Mouse (Mus musculus) skeletal muscle tissue, adult 2 months (tissue): ENCODE data around the gene Erbb2.

Source experiments
- DNase-seq: peaks from one replicate; pipeline ENCODE4 v3.0.0-alpha.2; 2012; ENCODE audit warnings: low read depth, low spot score

Gene Erbb2

DNA sequence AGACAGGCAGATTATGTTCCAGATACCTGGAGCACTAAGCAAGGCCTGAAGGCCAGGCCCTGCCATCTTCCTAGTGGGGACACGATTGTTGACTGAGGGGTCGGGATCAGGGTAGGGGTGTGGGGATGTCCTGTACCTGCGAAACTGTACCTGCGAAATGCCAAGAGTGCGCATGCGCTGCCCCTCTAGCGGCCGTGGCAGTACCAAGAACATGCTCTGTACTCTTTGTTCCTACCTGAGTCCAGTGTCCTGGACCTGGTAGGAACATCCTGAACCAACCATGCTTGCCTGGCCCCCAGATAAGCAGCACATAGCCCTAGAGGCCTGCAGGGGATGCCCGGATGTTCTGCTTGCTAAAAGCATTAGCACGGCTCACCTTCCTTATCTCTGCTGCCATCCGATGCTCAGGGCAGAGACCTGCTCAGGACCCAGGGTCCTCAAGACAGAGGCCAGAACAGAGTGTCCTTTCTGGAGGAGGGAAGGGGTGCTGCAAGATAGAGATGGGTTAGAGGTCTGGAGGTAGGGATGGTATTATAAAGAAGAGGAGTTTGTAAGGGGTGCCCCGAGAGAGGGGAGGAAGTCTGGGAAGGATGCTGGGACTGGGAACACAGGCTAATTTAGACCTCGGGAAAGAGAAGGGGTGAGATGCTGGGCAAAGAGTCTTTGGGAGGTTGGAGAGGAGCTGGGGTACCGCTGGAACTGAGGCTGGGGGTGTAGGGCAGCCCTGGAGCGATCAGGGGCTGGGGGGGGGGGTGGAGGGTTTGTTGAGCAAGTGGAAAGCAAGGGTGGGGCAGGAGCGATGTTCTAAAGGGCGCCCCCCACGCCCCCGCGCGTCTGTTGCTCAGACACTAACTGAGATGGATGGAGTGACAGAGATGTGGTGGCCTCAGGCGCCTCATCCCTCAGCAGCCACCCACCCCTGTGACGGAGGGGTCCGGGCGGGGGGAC lies 26.4 kb upstream of the Erbb2 start, which contains the start of gene Pnmt:
Pnmt (plus strand) TSS at position 813 of the 948 bp plus-strand sequence.
- peak; percentile 78 for DNase-seq

DNA sequence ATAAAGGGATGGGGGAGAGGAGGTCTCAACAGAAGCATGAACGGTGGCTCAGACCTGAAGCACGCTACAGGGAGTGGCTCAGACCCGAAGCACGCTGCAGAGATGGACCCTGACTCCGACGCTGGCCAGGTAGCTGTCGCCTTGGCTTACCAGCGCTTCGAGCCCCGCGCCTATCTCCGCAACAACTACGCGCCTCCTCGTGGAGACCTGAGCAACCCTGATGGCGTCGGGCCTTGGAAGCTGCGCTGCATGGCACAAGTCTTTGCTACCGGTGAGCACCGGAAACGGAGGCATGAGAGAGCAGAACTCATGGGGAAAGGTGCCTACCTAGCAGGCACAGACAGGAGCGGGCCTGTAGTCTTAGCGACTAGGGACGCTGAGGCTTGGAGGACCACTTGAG lies 25.7 kb upstream of the Erbb2 start:
- DNase-seq = peak; percentile 57

DNA sequence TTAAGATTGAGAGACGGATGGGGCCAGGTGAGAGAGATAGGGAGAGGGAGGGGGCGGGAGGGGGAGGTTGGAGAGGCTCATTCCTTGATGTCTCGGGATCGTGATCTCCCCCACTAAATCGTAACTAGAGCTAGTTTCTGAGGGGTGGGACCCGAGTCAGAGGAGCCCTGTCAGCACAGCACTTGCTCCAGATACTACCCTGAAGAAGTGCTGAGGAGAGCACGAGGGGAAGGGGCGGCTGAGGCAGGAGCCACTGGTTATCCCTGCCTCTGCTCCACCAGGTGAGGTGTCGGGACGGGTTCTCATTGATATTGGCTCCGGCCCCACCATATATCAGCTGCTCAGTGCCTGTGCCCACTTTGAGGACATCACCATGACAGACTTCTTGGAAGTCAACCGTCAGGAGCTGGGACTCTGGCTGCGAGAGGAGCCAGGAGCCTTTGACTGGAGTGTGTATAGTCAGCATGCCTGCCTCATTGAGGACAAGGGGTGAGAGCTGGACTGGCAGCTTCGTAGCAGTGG lies 25.2 kb upstream of the Erbb2 start:
- DNase-seq = peak; percentile 67

GRCm38 (mm10) chr11:98388282-98388681 lies 24.0 kb upstream of the Erbb2 start:
- peak; percentile 65 for DNase-seq

DNA sequence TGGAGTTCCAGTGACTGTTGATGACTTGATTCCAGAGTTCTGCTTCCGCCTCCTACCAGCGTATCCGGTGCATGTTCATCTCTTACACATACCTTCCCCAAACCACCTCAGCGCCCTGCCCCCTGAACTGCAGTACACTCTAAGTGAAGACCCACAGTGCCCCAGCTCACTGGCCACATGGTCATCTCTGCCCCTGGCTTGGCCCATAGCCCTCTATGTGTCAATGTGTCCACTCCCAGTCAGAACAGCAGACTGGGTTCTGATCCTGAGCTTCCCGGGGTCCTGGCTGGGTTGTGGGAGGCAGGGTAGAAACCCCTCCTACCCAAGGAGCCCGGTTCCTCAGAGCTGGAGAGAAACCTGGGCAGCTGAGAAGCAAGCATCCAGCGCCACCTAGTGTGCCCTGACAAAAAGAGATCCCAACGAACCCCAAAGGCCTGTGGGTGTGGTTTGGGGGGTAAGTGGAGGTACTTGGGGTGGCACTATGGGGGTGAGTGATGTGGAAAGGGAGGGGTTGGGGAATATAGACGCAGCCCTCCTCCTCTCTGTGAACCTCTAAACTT lies 23.0 kb upstream of the Erbb2 start:
- DNase-seq = no peak

- no peak for DNase-seq
These were observed 22.1 kb upstream of the Erbb2 start for GRCm38 (mm10) chr11:98390141-98390540.

GRCm38 (mm10) chr11:98392034-98392433 lies 20.2 kb upstream of the Erbb2 start:
- DNase-seq = no peak

- no peak for DNase-seq
These were observed 19.6 kb upstream of the Erbb2 start for GRCm38 (mm10) chr11:98392645-98393044.

DNA sequence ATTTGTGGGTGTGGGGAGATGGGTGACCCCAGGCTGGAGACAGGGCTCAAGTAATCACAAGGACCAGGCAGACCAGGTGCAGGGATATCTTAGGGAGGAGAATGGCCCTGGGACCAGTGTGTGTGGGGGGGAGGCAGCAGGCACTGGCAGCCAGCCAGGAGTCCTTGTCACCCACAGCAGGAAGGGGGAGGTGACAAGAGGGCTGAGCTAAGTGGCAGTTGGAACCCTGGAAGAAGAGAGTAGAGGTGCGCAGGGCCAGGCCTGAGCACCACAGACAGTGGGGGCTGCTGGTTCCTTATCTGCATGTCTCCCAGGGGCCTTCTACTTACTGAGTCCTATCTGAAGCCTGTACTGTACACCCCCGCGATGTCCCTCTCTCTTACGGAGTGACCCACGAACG lies 19.0 kb upstream of the Erbb2 start:
- no peak for DNase-seq

DNA sequence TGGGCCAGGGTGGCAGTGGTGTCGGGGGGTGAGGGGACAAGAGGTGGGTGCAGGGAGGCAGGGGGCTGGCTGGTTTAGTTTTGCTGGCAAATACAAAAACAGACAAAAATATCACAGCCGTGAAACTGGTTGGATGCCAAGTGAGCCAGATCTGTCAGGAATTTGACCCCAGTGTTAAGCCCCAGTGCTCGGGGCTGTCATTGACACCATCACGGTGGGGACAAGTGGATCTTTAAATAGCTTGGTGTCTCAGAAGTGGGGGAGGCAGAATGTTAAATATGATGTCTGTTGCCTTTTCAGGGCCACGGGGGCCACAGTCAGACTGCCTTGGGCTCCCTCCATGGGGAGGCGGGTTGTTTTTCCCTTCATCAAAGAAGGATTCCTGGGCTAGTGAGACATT lies 18.0 kb upstream of the Erbb2 start:
- peak; percentile 73 for DNase-seq

- DNase-seq = no peak
These were observed 17.2 kb upstream of the Erbb2 start for GRCm38 (mm10) chr11:98395041-98395440.

DNA sequence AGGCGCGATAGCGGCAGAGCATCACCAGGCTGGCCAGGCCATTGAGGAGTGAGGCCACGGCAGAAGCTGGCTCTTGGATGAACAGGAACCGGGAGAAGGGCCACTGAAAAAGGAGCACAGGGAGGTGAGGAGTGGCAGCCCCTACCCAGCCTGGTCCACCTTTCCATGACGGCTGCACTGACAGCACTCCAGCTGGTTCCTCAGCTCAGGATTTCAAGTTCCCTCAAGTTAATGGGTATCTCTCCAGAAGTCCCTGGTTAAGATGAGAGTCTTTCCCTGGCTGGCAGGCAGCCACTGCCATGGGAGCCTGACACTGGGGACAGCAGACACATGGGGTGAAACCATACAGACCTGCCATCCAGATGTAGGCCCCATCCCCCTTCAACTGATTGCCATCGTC lies 14.3 kb upstream of the Erbb2 start:
- no peak for DNase-seq

- peak; percentile 88 for DNase-seq
These were observed 12.0 kb upstream of the Erbb2 start, which contains the start of gene Pgap3 for GRCm38 (mm10) chr11:98400161-98400726. TSS of gene Pgap3 (minus strand) at chr11:98400490.

DNA sequence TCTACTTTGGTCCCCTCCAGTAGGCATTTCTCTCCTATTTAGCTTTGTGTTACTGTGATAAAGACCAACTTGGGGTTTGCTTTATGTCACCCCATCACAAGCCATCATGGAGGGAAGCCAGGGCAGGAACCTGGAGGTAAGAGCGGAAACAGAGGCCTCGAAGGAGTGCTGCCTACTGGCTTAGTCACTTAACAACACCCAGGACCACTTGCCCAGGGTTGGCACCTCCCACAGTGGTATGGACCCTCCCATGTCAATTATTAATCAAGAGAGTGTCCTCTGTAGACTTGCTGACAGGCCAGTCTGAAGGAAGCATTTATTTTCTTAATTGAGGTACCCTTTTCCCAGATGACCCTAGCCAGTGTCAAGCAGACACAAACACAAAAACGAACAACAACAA lies 11.5 kb upstream of the Erbb2 start:
- DNase-seq = no peak

DNA sequence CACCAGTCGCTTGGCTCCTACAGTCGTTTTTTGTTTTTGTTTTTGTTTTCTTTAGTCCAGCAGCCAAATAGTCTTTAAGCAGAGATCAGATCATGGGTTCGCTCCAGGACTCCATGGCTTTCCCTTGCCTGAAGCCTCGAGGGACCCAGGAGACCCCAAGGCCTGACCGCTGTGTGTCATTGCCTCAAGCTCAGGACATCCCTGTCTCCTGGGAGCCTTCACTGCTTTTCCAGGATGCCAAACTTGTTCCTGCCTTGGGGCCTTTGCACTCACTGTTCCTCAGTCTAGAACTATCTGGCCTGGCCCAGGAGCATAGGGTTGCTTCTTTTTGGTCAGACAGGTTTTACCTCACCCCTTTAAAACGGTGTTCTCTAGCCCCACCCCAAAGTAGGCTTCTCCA lies 5.6 kb upstream of the Erbb2 start:
- no peak for DNase-seq

DNA sequence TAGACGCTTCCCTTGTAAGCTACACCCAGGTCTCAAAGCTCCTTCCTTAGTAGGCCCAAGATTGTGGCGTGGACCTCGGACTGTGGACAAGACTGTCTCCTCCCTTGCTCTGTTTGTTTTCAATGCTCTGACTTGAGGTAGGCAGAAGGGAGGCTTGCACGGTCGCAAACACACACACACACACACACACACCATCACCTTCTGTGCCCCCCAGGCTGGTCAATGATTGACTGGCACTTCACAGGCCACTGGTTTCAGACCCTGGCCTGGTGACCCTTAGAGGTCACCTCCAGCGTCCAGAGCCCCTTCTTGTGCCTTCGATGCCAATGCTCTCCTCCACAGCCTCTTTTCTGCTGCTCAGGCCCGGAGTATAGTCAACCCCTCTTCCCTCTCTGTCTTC lies 3.4 kb upstream of the Erbb2 start:
- DNase-seq = no peak

DNA sequence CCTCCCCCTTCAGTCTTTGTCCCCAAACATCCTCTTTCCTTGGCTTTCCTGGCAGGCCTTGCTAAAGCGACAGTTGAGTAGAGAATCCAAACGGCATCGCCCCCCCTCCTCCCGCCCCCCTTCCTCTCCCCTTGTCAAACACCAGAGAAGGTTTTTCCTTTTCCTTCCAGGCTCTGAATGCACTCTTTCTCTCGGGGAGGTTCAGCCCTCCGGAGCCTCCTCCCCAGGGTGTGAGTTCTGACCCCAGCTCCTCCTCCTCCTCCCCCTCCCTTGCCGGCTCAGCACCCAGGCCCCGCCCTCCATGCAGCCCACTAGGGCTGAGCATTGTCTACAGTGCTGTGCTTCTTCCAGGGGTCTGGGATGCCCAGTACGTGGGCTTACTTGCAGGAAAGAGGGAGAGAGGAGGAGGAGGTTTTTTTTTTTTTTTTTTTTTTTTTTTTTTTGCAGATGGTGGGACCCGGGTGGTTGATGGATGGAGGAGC lies 2.9 kb upstream of the Erbb2 start:
- DNase-seq = no peak

- DNase-seq = no peak
These were observed 579 bp downstream of the Erbb2 start for GRCm38 (mm10) chr11:98412797-98413301.

GRCm38 (mm10) chr11:98413731-98414130 lies 1.5 kb downstream of the Erbb2 start:
- DNase-seq = no peak

- DNase-seq = no peak
These were observed 1.9 kb downstream of the Erbb2 start for GRCm38 (mm10) chr11:98414162-98414561.

DNA sequence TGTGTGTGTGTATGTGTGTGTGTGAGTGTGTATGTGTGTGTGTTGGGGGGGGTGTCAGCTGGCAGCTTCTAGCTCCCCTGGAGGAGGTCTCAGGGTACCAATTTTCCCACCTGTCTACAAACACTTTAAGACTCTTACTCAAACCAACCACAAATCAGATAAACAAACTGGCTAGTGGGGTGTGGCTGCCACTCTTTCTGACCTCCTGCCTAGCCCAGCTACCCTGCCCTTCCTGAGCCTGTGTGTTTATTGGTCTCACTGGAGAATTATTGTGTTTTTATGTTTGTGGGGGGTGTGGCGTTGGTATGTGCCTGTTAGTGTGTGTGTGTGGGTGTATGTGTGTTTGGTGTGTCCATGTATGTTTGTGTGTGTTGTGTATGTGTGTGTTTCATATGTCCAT lies 4.8 kb downstream of the Erbb2 start:
- DNase-seq = no peak

GRCm38 (mm10) chr11:98418273-98418672 lies 6.0 kb downstream of the Erbb2 start:
- no peak for DNase-seq
